Mouse (Mus musculus): Measurements from ENCODE around the gene Ndufa4. TPM values are rescaled to one million over a fixed set of nuclear protein-coding genes. Genes with fewer than 3 reads are reported as not detected.
"Not testable (repeated sequence)": the region's sequence is repeated elsewhere in the genome, so short reads cannot be mapped to it uniquely, and the experiment has no call there.

Ndufa4 gene
- 100 to 1,000 TPM; 489 to 831 (median 690) TPM for total RNA-seq (2022)

DNA sequence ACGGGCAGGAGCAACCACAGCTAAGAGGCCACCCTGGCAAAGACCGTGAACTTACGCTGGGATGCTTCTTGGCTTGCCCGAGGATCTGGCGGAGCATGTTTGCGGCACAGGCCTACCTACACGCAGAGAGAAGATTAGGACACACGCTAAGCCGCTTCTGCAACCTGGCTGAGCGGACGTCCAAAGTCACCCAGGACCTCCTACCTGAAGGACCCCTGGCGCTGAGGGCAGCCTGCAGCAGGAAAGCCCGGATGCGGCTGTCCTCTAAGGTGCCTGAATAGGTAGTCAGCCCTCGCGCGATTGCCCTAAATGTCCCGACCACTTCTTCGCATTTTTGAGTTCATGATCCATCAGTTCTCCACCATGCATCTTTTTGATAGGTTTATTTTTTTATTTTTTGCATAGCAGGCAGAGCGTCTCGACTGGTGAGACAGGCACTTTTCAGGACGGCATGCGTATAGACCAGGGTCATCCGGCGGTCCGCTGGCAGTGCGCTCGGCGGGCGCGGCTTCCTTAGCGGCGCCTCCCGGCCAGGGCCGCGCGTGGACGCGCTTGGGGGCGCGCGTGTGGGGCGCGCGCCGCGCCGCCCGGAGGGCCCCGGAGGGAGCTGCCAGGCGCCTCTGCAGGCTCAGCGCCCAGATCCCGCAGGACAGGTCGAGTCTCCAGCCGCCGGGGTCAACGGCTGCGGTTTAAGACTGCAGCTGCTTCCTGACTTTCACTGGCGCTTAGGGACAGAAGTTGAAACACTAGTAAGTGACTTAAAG lies at the start of gene Ndufa4, which contains the start of gene Phf14:
Gene Ndufa4 (minus strand): TSS at position 229 of the 764 bp plus-strand sequence.
Gene Phf14 (plus strand): TSS at position 541 of the 764 bp plus-strand sequence.
- DNase-seq, result peak; percentile 90

DNA sequence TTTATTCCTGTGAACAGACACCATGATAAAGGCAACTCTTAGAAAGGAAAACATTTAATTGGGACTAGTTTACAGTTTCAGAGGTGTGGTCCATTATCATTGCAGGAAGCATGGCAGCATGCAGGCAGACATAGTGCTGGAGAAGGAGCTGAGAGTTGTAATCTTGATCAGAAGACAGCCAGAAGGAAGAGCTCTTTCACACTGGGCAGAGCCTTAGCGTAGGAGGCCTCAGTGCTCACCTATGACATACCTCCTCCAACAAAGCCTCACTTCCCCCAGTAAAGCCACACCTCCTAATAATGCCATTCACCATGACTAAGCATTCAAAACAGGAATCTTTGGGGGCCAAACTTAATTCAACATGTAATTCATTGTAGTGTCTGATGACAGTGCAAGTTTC lies 40.8 kb upstream of the Ndufa4 start:
- DNase-seq, result no peak

DNA sequence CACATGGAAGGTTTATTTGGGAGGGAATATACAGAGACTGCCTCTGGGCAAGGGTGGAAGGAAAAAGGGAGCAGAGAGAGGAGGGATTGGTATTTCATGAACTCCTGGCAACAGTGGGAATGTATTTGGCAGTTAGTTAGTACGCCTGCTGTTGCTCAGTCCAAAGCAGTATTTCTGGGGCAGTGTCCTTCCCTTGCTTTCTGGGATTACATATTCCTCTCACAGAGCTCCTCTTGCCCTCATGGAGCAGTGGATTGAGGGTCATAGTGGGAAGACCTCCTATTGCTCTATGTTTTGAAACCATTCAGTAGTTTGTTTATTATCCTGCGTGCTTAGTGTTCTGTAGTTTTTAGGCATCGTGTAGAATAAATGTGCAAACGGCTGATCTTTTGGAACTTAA lies 34.8 kb upstream of the Ndufa4 start:
- DNase-seq, result no peak

DNA sequence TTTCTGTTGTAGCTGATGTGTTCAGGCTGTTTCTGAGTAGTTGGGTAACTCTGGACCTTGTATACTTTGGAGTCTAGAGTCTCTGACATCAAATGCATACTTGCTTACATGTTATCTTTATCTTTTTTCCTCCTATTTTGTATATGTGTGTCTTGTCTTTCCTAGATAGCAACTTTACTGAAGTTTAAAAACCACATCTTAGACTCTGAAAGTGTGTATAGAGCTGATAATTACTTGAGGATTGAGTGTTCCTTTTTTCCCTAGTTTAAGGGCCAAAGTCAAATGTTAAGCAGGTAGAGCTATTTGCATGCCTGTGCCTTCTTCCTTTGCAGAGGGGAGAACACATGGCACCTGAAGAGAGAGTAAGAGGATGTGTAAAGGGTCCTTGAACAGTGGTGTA lies 33.6 kb upstream of the Ndufa4 start:
- no peak for DNase-seq

DNA sequence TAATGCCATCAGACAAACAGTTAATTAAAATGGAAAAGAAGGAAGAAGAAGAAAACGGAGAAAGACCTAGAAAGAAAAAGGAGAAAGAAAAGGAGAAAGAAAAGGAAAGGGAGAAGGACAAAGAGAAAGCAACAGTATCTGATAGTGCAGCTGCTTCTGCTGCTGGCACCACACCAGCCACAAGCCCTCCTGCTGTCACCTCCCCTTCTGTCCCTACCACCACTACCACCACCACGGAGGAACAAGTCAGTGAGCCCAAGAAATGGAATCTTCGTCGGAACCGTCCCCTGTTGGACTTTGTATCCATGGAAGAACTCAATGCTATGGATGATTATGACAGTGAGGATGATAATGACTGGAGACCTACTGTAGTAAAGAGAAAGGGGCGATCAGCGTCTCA lies 26.1 kb upstream of the Ndufa4 start:
- no peak for DNase-seq

DNA sequence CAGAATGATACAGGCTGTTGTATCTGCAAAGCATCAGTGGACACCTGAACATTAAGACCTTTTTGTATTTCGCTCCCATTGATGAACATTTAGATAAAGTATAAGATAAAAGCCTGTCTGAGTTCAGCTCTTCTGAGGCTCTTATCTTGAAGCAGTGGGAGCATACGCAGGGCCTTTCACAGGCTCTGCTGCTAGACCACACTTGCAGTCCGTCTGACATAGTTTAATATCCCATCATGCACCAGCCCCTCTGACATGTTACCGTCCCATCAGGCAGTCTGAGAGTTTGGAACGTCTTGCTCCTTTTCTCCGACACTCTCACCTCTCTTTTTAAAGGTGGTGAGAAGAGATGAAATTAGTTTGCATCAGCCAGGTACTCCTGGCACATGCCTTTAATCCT lies 20.2 kb upstream of the Ndufa4 start:
- DNase-seq, result no peak

DNA sequence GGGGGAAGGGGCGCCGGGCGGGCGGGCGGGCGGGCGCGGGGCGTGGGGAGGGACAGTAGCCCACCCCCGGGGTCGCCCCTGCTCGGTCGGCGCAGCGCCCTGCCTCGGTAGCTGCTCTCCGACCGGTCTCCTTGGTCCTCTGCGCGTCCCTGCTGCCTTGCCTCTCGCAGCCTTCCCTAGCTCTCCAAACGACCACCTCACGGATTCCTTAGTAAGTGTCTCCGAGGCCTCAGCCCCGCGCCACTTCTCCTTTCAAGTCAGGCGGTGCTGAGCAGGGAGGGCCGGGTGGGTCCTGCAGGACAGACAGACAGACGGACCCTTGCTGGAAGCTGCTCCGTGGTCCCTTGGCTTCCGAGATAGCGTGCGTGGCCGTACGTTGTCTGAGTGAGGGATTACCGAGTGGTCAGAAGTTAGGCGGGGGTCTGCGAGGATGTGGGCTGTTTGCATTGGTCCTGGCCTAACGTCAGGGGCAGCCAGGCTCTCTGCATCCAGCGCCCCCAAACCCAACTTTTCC lies 18.8 kb upstream of the Ndufa4 start:
- DNase-seq, result peak; percentile 13

DNA sequence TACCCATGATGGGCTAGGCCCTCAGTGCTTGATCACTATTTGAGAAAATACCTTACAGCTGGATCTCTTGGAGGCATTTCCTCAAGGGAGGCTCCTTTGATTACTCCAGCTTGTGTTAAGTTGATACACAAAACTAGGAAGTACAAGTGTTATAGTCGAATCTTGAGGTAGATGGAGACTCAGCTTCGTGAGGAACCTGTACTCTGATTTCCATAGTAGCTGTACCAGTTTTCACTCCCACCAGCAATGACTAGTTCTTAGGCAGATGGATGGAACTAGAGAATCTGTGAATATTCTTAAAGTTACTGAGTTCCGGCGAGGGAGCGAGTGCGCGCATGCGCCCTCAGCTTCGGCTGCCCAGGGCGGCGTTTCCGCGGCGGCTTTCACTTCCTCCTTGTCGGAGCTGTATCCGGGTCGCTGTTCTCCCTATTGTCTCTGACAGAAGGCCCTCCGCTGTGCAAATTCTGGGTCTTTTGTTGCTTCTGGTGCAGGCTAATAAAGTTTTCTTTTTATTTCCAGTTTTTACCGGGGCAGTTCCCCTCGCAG lies 18.3 kb upstream of the Ndufa4 start:
- peak; percentile 81 for DNase-seq

DNA sequence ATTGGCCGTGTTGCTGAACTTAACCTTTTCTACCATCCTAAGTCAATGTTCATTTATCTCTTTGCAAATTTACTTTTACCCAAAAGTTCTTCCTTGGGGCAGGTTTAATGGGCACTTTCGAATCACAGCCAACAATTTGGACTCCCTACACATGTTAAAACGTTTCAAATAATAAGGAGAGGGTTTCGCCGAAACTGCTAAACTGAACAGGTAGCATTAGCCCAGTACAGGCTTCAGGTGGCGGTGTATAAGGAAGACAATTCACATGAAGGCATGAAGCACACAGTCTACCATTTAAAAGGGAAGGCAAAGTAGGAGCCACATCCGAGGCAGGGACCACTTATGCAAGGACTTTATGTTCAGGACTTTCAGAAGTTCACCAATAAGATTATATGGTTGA lies 873 bp upstream of the Ndufa4 start:
- no peak for DNase-seq

DNA sequence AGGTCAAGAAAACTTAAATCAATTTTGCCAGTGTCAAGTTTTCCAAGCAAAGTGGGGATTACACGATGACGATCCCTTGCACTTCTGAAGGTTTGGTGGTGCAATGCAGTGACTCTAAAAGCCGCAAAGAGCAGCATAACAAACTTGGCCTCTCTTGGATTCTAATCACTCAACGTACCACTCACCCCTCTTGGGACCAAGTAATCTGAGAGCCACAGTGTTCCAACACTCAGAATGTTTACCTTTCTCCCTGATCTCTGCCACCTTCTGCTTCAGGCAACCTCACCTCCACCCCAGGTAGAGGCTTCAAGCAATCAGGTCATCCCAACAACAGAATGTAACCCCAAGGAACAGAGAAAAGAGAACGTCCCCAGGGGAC lies 418 bp downstream of the Ndufa4 start:
- DNase-seq, result no peak

DNA sequence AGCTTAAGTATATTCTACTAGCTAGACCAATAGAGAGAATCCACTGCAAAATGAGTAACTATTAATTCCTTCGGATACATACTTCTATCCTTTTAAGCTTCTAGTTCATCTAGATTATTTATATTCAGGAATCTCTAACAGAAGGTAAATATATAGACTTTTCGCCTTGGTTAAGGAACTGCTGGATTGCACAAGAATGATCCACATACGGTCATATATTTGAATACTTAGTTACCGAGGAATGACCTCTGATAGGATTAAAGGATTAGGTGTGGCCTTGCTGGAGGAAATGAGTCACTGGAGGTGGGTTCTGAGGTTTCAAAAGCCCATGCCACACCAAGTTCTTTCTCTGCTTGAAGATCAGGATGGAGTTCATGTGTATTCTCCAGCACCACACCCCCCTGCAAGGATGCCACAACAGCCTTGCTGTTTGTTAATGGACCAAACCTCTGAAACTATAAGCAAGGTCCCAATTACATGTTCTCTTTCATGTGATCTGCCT lies 6.4 kb downstream of the Ndufa4 start:
- no peak for DNase-seq

DNA sequence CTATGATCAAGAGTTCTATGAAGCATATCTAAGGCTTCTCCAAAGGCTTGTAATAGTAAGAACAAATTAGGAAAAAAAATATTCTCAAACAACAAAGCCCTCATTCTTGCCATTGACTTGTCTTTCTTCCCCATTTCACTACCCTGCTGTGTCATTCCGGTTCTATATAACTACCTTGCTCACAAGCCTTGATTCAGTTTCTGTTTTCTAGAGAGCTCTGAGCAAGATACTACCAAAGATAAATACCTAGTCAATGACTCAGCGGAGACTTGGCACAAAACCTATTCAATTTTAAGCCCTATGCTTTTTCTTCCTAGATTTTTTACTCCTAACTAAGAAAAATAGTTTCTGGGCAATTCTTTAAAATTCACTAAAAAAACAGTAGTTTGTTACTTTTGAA lies 31.9 kb downstream of the Ndufa4 start:
- not testable (repeated sequence) for DNase-seq

Other genes starting within 250 kb of the Ndufa4 start
- 10 to 100 TPM; 29.6 to 63.4 (median 43.8) TPM for gene Phf14, start 312 bp upstream of the Ndufa4 start, total RNA-seq (2022)